In the genomic region with DNA sequence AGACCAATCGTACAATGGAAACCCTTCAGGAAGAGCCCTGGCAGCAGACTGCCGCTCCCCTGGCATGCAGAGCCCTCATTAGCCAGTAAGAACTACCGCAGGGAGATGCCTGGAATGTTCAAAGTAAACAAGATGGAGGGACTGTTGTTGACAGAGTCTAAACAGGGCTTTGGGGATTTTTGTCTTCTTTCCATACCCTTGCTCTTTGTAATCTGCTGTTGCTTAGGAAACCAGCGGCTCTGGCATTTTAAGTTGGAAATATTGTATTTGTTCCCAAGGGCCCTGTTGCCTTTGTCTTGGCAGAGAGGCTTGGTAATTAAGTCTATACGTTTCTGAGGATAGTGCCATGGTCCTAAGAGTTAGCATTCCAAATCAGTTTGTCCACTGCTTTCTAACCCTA, we compare ENCODE assay signal across 12 mouse cellular contexts.
DNase-seq lines count a peak whose midpoint lies in the region; ATAC-seq lines count a peak whose summit lies in the region.
"Had no signal": no experiment of that assay in that cellular context is flagged by ENCODE, and none has a peak within 500 bp of the region (broad histone marks: within the 10 kb centered on the region; RNA-seq: fewer than 3 reads in every experiment).

No protein-coding gene starts in this region.

- 0 out of 2 replicates have a peak overlapping the region, but pooled peaks have one; percentile 27 for H3K27ac ChIP-seq in neural tube, embryonic 11.5 days (ENCODE audit: low read depth, low read length)
- H3K27ac ChIP-seq in hindbrain, embryonic 10.5 days = peak overlapping the region; percentile 45; the same call in 1 of the 2 replicates
- H3K27ac ChIP-seq in stomach, embryonic 16.5 days (ENCODE audit: low read length) = peak overlapping the region; percentile 25
- H3K27ac ChIP-seq: liver, embryonic 14.5 days had no signal

- 43% methylated on average over 5 of the region's 5 CpGs for WGBS in neural tube, embryonic 11.5 days
- WGBS in hindbrain, embryonic 10.5 days = 34% methylated on average over 5 of the region's 5 CpGs
- WGBS in stomach, embryonic 16.5 days = 20% methylated on average over 5 of the region's 5 CpGs

- DNase-seq in neural tube, embryonic 11.5 days (ENCODE audit: low spot score) = no peak
- no peak for DNase-seq in neural tube, embryonic 10.5 days (ENCODE audit: extremely low spot score, low spot score)
- DNase-seq in hindbrain, embryonic 10.5 days (ENCODE audit: low spot score) = no peak
- peak; percentile 63 for DNase-seq in lung, postnatal 25 days (ENCODE audit: low spot score)
- DNase-seq in layer of hippocampus, adult 11-12 months (ENCODE audit: low spot score) = no peak
- DNase-seq in spleen, postnatal 36 days (ENCODE audit: low spot score in 2 of 2) = no peak
- no peak for DNase-seq in gastrocnemius, postnatal 10 days
- DNase-seq: cerebellum, postnatal 25 days; heart, postnatal 36 days; layer of hippocampus, adult 9-11 months had no signal

- no peak overlapping the region for H3K4me2 ChIP-seq in neural tube, embryonic 11.5 days (ENCODE audit: low read depth)
- no peak overlapping the region for H3K4me2 ChIP-seq in stomach, embryonic 16.5 days (ENCODE audit: low read depth, low read length)

- H3K9ac ChIP-seq in neural tube, embryonic 11.5 days (ENCODE audit: low read length) = no peak overlapping the region
- H3K9ac ChIP-seq in stomach, embryonic 16.5 days (ENCODE audit: low read length) = no peak overlapping the region
- H3K9ac ChIP-seq: liver, embryonic 14.5 days had no signal

- H3K27me3 ChIP-seq in neural tube, embryonic 11.5 days (ENCODE audit: control insufficient read depth, insufficient read depth, low read length) = no peaks in the 10 kb centered on the region
- H3K27me3 ChIP-seq in hindbrain, embryonic 10.5 days (ENCODE audit: insufficient read depth, poor library complexity, severe bottlenecking) = 0 out of 2 replicates have a peak, but pooled peaks cover 4% of the 10 kb centered on the region
- no peaks in the 10 kb centered on the region for H3K27me3 ChIP-seq in stomach, embryonic 16.5 days (ENCODE audit: control insufficient read depth, insufficient read depth, low read length)

- H3K4me1 ChIP-seq in neural tube, embryonic 11.5 days (ENCODE audit: control insufficient read depth, insufficient read depth, low read length) = peaks cover 23% of the 10 kb centered on the region
- peaks cover 67% of the 10 kb centered on the region for H3K4me1 ChIP-seq in hindbrain, embryonic 10.5 days (replicated peaks)
- peaks cover 36% of the 10 kb centered on the region for H3K4me1 ChIP-seq in stomach, embryonic 16.5 days (ENCODE audit: control insufficient read depth, insufficient read depth, low read length)

- no peak overlapping the region for H3K4me3 ChIP-seq in neural tube, embryonic 11.5 days (ENCODE audit: low read depth, low read length)
- no peak overlapping the region for H3K4me3 ChIP-seq in hindbrain, embryonic 10.5 days
- H3K4me3 ChIP-seq in stomach, embryonic 16.5 days (replicated peaks; ENCODE audit: low read length) = no peak overlapping the region

- no peak for ATAC-seq in neural tube, embryonic 11.5 days (ENCODE audit: insufficient read depth, low FRiP score, low TSS enrichment)
- no peak for ATAC-seq in stomach, embryonic 16.5 days (ENCODE audit: insufficient read depth, low FRiP score)

- no peaks in the 10 kb centered on the region for H3K36me3 ChIP-seq in neural tube, embryonic 11.5 days (ENCODE audit: control insufficient read depth, insufficient read depth, low read length)
- no peaks in the 10 kb centered on the region for H3K36me3 ChIP-seq in hindbrain, embryonic 10.5 days
- no peaks in the 10 kb centered on the region for H3K36me3 ChIP-seq in stomach, embryonic 16.5 days (ENCODE audit: control insufficient read depth, insufficient read depth, low read length)

- H3K9me3 ChIP-seq in neural tube, embryonic 11.5 days (ENCODE audit: control insufficient read depth, low read length) = no peaks in the 10 kb centered on the region
- no peaks in the 10 kb centered on the region for H3K9me3 ChIP-seq in hindbrain, embryonic 10.5 days
- H3K9me3 ChIP-seq in stomach, embryonic 16.5 days (replicated peaks; ENCODE audit: control insufficient read depth, low read length) = no peaks in the 10 kb centered on the region
